Mouse (Mus musculus) brain, embryonic 14.5 days (tissue): Measurements from ENCODE around the gene Btbd11. TPM values are rescaled to one million over a fixed set of nuclear protein-coding genes. Genes with fewer than 3 reads are reported as not detected.

ENCODE experiments used
- DNase-seq: peaks from one replicate; pipeline ENCODE4 v3.0.0-alpha.2; 2011; ENCODE audit warnings: low read depth
- CTCF ChIP-seq: fragments of 200-500 bp; IDR thresholded peaks from 2 replicates; pipeline ENCODE4 v1.5.1; 2012; ENCODE audit warnings: inconsistent platforms, mild to moderate bottlenecking, moderate library complexity, borderline replicate concordance; ENCODE audit not compliant: insufficient read depth, insufficient read length; ENCODE audit errors: extremely low read depth
- POLR2A ChIP-seq: fragments of 200-500 bp; IDR thresholded peaks from 2 replicates; pipeline ENCODE4 v1.6.1; 2012; ENCODE audit warnings: mild to moderate bottlenecking, inconsistent platforms, borderline replicate concordance; ENCODE audit not compliant: poor library complexity, insufficient read depth, insufficient read length, severe bottlenecking; ENCODE audit errors: extremely low read depth
- polyA plus RNA-seq: library from polyadenylated mRNA; depleted of rRNA; stranded (reverse); fragments of >200 nt; gene quantifications from 2 replicates; pipeline ENCODE4 v1.2.3, GENCODE M21; 2012

Btbd11 gene
- polyA plus RNA-seq, 1 experiment = 24.5 TPM

DNA sequence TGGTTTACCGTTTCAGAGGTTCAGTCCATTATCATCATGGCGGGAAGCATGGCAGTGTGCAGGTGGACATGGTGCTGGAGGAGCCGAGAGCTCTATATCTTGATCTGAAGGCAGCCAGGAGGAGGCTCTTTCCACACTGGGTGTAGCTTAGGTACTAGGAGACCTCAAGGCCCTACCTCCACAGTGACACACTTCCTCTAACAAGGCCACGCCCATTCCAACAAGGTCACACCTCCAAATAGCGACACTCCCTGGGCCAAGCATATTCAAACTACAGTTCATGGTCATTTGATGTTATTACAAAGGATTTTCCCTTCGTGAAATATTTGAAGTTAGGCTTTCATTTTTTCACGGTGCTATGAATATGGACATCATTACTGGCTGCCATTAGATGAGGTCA, 3.6 kb upstream of the Btbd11 start:
- no peak for DNase-seq
- TF ChIP-seq CTCF (no peak), POLR2A (no peak)

DNA sequence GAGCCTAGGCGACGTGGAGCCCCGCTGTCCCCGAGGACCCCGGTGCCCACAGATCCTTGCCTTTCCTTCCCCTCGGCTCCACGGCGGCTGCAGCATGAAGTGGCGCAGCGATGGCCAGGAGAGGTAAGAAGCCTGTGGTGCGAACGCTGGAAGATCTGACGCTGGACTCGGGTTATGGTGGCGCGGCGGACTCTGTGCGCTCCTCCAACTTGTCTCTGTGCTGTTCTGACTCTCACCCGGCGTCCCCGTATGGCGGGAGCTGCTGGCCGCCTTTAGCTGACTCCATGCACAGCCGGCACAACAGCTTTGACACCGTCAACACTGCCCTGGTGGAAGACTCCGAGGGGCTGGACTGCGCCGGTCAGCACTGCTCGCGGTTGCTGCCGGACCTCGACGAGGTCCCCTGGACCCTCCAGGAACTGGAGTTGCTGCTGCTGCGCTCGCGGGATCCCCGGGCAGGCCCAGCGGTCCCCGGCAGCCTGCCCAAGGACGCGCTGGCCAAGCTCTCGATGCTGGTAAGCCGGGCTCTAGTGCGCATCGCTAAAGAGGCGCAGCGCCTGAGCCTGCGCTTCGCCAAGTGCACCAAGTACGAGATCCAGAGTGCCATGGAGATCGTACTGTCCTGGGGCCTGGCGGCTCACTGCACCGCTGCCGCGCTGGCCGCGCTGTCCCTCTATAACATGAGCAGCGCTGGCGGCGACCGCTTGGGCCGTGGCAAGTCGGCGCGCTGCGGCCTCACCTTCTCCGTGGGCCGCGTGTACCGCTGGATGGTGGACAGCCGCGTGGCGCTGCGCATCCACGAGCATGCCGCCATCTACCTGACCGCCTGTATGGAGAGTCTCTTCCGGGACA, 831 bp downstream of the Btbd11 start:
- DNase-seq = peak; percentile 75
- no peak for TF ChIP-seq POLR2A
- TF ChIP-seq CTCF = no peak

DNA sequence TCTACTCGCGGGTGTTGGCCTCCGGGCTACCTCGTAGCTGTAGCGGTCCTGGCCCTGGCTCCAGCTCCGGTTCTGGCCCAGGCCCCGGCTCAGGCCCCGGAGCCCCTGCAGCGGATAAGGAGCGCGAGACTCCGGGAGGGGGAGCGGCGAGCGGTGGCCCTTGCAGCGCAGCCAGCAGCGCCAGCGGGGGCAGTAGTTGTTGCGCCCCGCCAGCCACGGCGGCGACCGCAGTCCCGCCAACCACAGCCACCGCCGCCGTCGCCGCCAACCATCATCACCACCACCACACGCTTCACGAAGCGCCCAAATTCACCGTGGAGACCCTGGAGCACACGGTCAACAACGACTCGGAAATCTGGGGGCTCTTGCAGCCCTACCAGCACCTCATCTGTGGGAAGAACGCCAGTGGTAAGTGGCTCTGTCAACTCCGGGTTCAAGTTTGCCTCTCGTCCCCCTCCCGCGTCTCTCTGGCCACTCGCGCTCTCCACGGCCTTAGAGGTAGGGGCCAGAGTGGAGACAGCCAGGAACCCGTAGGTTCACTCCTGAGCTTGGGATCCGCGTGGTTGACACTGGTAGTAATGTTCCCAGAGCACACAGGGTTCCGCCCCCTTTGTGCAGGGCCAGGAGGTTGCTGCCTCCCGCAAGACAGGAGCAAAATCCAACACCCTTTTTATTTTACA, 1.6 kb downstream of the Btbd11 start:
- peak; percentile 39 for DNase-seq
- TF ChIP-seq POLR2A (no peak), CTCF (no peak)

DNA sequence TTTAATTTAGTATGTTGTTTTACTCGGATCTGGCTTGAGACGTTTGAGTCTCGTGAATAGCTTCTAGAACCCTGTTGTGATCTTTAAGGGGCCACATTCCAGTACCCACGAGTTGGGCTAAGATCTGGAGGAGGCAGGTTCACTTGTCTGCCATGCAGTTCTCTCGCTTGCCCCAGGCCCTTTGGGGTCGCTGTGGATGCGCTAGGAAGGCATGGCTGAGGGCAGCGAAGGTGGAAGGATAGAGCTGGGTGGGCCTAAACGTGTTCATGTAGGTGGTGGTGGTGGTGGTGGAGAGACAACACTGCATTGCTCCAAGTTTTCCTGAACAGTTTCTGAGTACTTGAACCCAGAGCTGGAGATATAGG, 2.1 kb downstream of the Btbd11 start:
- DNase-seq = peak; percentile 76
- TF ChIP-seq POLR2A (no peak), CTCF (peak; percentile 73; the same call in 1 of the 2 replicates)

DNA sequence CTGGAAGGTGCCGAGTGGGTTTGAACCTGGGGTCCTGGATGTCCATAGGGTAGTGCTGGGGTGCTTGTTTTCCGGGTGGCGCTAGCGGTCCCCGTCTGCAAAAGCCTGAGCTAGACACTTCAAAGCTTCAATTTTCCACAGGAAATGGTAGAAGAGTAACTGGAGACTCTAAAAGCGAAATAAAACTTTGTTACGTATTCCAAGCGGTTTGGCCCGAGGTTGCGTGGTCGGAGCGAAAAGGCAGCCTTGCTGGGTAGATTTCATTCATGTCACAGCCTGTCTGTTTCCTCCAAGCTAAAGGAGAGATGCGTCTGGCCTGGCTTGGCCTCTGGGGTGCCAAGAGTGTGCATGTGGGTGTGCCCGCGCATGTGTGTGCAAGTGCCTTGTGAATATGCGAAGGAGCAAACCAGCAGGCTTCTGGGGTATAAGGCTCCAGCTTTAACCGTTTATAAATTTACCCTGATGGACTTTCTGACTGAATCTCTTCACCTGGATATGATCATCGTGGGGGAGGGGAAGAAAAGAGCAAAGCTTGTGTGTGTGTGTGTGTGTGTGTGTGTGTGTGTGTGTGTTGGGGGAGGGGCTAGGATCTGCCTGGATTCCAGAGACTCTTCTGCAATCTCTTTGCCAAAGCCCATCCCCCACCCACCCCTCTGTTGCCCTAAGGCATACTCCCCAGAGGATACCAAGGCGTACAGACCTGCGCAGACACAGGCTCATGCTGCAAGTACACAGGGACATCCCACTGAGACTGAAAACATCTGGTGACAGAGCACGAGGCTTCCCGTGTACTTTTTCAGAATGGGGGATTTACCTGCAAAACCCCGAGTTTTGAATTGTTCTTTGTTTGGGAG, 2.9 kb downstream of the Btbd11 start:
- DNase-seq = peak; percentile 46
- TF ChIP-seq POLR2A = no peak
- no peak for TF ChIP-seq CTCF

DNA sequence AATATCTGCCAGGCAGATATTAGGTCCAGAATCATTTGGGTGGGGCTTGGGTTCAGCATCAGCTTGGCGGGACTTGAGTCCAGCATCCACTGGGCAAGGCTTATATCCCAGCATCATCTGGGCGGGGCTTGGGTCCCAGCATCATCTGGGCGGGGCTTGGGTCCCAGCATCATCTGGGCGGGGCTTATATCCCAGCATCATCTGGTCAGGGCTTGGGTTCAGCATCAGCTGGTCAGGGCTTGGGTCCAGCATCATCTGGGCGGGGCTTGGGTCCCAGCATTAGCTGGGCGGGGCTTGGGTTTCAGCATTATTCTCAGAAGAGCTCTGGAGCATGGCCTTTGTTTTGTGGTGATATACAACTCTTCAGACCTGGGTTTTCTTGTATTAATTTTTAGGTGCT, 6.4 kb downstream of the Btbd11 start:
- DNase-seq = no peak
- no peak for TF ChIP-seq CTCF
- TF ChIP-seq POLR2A = no peak

DNA sequence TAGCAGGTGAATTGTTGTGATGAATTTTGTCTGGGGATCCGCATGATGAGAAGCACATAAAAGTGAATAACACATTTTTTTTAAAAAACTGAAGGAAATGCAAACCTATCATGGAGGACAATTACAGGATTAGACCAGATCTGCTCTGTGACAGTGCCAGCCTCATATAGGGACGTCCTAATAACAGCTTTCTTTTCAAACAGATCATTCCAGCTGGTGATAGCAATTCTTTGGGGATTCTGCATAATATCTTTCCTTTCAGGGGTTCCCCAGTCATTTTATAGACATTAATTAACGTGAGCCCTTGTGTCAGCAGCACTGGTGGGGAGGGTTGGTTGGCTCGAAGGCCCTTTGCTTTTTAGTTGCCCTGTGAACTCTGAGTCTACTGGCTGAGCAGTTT, 7.9 kb downstream of the Btbd11 start:
- no peak for TF ChIP-seq CTCF
- no peak for TF ChIP-seq POLR2A
- DNase-seq = peak; percentile 63

DNA sequence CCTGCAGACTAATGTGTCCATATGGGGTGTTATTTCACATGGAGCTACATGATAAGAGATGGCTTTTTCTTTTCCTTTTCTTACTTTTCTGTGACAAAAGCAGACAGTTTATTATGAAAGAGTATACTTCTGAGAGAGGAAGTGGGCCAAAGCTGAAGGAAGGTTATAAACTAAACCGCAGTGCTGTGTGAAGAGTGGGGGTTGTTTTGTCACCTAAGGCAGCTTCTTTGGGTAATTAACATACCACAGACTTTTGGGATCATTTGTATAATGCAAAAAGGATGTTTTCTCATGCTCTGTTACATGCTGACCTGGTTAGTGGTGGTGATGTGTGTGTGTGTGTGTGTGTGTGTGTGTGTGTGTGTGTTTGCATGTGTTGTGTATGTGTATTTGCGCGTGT, 24.5 kb downstream of the Btbd11 start:
- no peak for DNase-seq
- TF ChIP-seq CTCF = no peak
- no peak for TF ChIP-seq POLR2A

DNA sequence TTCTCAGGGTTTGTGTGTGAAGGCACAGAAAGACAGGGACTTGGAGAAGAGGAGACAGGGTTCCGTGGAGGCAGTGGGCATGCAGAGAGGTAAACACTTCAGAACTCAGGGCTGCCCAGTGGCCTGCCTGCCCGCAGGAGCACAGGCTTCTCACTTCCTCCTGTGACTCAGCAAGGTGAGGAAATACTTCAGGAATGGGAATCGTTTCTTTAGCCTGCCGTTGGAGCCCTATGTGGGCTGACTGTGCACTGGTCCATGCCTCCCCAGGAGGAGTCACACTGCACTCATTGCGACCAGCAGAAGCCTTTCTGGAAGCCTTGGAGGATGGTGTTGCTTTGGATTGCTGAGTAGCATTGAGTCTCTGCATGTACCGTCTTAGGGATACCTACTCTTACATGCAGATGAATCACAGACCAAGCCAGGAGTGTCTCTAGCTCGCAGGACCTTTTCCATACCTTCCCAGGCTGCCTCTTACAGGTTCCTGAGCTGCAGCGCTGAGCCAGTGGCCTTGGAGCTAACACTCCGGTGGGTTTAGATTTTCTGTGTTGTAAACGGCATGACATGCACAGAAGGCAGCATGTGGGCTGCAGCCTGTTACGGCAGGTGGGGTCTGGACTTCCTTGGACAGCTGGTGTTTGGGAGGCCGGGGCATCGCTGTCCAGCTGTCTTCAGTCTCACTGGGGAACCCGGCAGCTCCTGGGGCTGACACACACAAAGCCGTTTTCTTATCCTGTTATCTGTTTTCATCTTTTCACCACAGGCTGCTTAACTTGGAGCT, 34.4 kb downstream of the Btbd11 start:
- TF ChIP-seq CTCF = no peak
- TF ChIP-seq POLR2A = no peak
- peak; percentile 70 for DNase-seq

DNA sequence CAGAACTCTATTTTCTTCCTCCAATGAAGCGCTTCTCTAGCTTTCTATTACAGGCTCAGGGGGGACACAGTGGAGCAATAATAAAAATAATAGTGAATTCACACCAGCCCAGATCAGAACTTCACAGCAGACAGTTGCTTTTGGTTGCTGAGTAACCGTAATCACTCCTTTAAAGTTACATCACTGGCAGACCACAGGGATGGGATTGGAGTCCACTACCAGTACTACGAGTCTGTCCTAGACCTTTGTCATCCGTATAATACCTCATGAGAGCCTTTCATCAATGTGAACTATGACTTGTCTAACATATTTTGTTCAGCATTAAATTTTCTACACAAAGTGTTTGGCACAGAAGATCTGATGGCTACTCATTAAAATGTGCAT, 35.0 kb downstream of the Btbd11 start:
- DNase-seq = no peak
- TF ChIP-seq CTCF (no peak), POLR2A (no peak)

DNA sequence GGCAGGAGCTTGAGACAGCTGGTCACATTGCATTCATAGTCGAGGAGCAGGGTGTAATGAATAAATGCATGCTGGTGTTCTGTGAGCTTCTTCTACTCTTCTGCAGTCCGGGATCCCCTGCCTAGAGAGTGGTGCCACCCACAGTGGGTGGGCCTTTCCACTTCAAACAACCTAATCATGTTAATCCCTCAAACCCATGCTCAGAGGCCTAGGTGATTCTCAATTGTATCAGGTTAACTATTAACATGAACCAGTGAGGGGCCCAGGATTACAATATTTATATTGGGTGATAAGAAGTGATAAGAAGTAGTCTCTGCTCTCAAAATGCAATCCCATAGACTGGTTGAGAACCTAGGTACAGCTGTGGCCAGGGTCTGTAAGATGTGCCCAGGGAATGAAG, 39.1 kb downstream of the Btbd11 start:
- no peak for DNase-seq
- TF ChIP-seq CTCF (no peak), POLR2A (no peak)

DNA sequence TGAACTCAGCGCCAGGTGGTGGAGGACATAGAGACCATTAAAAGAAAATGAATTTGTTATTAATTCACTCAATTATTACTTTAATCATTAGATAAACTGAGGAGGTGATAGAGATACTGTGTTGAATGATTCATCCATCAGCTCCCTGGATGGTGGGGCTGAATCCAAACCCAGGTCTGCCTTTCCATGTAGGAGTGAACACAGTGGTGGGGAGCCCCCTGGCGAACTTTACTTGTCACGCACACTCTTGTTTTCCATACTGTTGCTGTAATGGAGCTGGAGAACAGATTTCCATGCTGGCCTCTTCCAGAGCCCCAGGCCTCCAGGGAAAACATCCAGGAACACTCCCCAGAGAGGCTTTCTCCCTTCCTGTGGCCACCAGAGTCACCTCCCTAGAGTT, 50.6 kb downstream of the Btbd11 start:
- TF ChIP-seq POLR2A = no peak
- TF ChIP-seq CTCF = no peak
- DNase-seq = no peak
